Mouse (Mus musculus) stomach, postnatal 0 days (tissue): ENCODE measurements around the gene Tnfrsf17.

Source experiments
- CTCF ChIP-seq: IDR thresholded peaks from 2 replicates; pipeline ENCODE4 v1.5.1; 2016; ENCODE audit warnings: antibody characterized with exemption, low read depth, mild to moderate bottlenecking, moderate library complexity
- EP300 ChIP-seq: optimal IDR thresholded peaks from 2 replicates; pipeline ENCODE3; 2016; ENCODE audit warnings: antibody characterized with exemption

- TF ChIP-seq CTCF (no peak), EP300 (no peak)
Observed at GRCm38 (mm10) chr16:11270642-11271041, 43.0 kb upstream of the Tnfrsf17 start.
